Mouse (Mus musculus) right cerebral cortex, postnatal 10 days (tissue): ENCODE data around the gene Bcas3.
"Not testable (repeated sequence)": the region's sequence is repeated elsewhere in the genome, so short reads cannot be mapped to it uniquely, and the experiment has no call there.

Experiments
- DNase-seq, 2 experiments: peaks; one replicate each; pipeline ENCODE4 v3.0.0; 2021; ENCODE audit warnings: low spot score in 2 of 2

Bcas3 gene

GRCm38 (mm10) chr11:85712026-85712804 lies 359.2 kb downstream of the Bcas3 start:
- DNase-seq = no peak

GRCm38 (mm10) chr11:85712860-85713813 lies 360.2 kb downstream of the Bcas3 start:
- peak; percentile 43 to 51 for DNase-seq

GRCm38 (mm10) chr11:85713814-85714208 lies 360.8 kb downstream of the Bcas3 start:
- no peak for DNase-seq

GRCm38 (mm10) chr11:85714312-85714931 lies 361.5 kb downstream of the Bcas3 start:
- DNase-seq = no peak

GRCm38 (mm10) chr11:85716730-85717129 lies 363.8 kb downstream of the Bcas3 start:
- not testable (repeated sequence) for DNase-seq

GRCm38 (mm10) chr11:85719091-85719490 lies 366.1 kb downstream of the Bcas3 start:
- no peak for DNase-seq

GRCm38 (mm10) chr11:85719766-85720165 lies 366.8 kb downstream of the Bcas3 start:
- DNase-seq = no peak

- no peak for DNase-seq
Measured at GRCm38 (mm10) chr11:85720269-85720773, 367.4 kb downstream of the Bcas3 start.

GRCm38 (mm10) chr11:85721986-85722385 lies 369.0 kb downstream of the Bcas3 start:
- no peak for DNase-seq

GRCm38 (mm10) chr11:85724159-85724558 lies 371.2 kb downstream of the Bcas3 start:
- DNase-seq = no peak

GRCm38 (mm10) chr11:85729725-85730124 lies 376.8 kb downstream of the Bcas3 start:
- DNase-seq = no peak

- DNase-seq = no peak
Measured at GRCm38 (mm10) chr11:85732462-85733012, 379.6 kb downstream of the Bcas3 start.

- DNase-seq = no peak
Measured at GRCm38 (mm10) chr11:85733577-85733976, 380.6 kb downstream of the Bcas3 start.

GRCm38 (mm10) chr11:85734317-85735211 lies 381.6 kb downstream of the Bcas3 start:
- DNase-seq = no peak

GRCm38 (mm10) chr11:85737227-85737626 lies 384.3 kb downstream of the Bcas3 start:
- no peak for DNase-seq

GRCm38 (mm10) chr11:85737893-85738292 lies 384.9 kb downstream of the Bcas3 start:
- no peak for DNase-seq

- no peak for DNase-seq
Measured at GRCm38 (mm10) chr11:85738585-85738984, 385.6 kb downstream of the Bcas3 start.

GRCm38 (mm10) chr11:85739266-85739977 lies 386.5 kb downstream of the Bcas3 start:
- DNase-seq = peak; percentile 59 to 79

- no peak for DNase-seq
Measured at GRCm38 (mm10) chr11:85746373-85746772, 393.4 kb downstream of the Bcas3 start.

GRCm38 (mm10) chr11:85748891-85749290 lies 395.9 kb downstream of the Bcas3 start:
- no peak for DNase-seq
